Mouse (Mus musculus): ENCODE data around the gene Slc25a43. TPM values are rescaled to one million over a fixed set of nuclear protein-coding genes. Genes with fewer than 3 reads are reported as not detected.

Slc25a43 gene
- polyA plus RNA-seq (2014; fragmentation: Nextera tagmentation; extraction: Ambion mirVana) = 0.78 and 1.4 TPM in 2 replicates

GRCm38 (mm10) chrX:36743503-36744101 is at the start of gene Slc25a43:
Gene Slc25a43 (plus strand): TSS chrX:36743659.
- no peaks in the 10 kb centered on the region for H3K27me3 ChIP-seq (ENCODE audit: control insufficient read depth, insufficient read depth, low read length)
- H3K4me3 ChIP-seq (ENCODE audit: low read depth, low read length) = peak within 1 kb of the TSS; percentile 36
- no peaks in the 10 kb centered on the region for H3K9me3 ChIP-seq (ENCODE audit: control insufficient read depth, low read length)
- no peak within 1 kb of the TSS for H3K27ac ChIP-seq (ENCODE audit: low read depth, low read length)
- ATAC-seq (ENCODE audit: insufficient read depth, low FRiP score, low TSS enrichment) (0 out of 2 replicates have a peak, but pooled peaks have one; percentile 20), DNase-seq (ENCODE audit: low spot score) (peak; percentile 16)
- H3K4me2 ChIP-seq (ENCODE audit: low read depth) = peak within 1 kb of the TSS; percentile 58
- H3K36me3 ChIP-seq (ENCODE audit: control insufficient read depth, insufficient read depth, low read length) = no peaks in the 10 kb centered on the region
- 20% methylated on average over 36 of the region's 36 CpGs for WGBS
- no peaks in the 10 kb centered on the region for H3K4me1 ChIP-seq (ENCODE audit: control insufficient read depth, insufficient read depth, low read length)
- H3K9ac ChIP-seq (ENCODE audit: low read length) = peak within 1 kb of the TSS; percentile 72

- ATAC-seq (ENCODE audit: insufficient read depth, low FRiP score, low TSS enrichment) = no peak
- no peak for DNase-seq (ENCODE audit: low spot score)
- 87% methylated on average over 13 of the region's 13 CpGs for WGBS
- no peaks in the 10 kb centered on the region for H3K9me3 ChIP-seq (ENCODE audit: control insufficient read depth, low read length)
- no peak overlapping the region for H3K9ac ChIP-seq (ENCODE audit: low read length)
- no peaks in the 10 kb centered on the region for H3K27me3 ChIP-seq (ENCODE audit: control insufficient read depth, insufficient read depth, low read length)
- no peaks in the 10 kb centered on the region for H3K36me3 ChIP-seq (ENCODE audit: control insufficient read depth, insufficient read depth, low read length)
- no peak overlapping the region for H3K4me2 ChIP-seq (ENCODE audit: low read depth)
- H3K27ac ChIP-seq (ENCODE audit: low read depth, low read length) = no peak overlapping the region
- no peaks in the 10 kb centered on the region for H3K4me1 ChIP-seq (ENCODE audit: control insufficient read depth, insufficient read depth, low read length)
- no peak overlapping the region for H3K4me3 ChIP-seq (ENCODE audit: low read depth, low read length)
Measured at GRCm38 (mm10) chrX:36740124-36740951, 3.1 kb upstream of the Slc25a43 start.

- Histone ChIP-seq H3K27ac (ENCODE audit: low read depth, low read length) (no peak overlapping the region), H3K4me2 (ENCODE audit: low read depth) (no peak overlapping the region), H3K4me1 (ENCODE audit: control insufficient read depth, insufficient read depth, low read length) (no peaks in the 10 kb centered on the region), H3K27me3 (ENCODE audit: control insufficient read depth, insufficient read depth, low read length) (no peaks in the 10 kb centered on the region), H3K9me3 (ENCODE audit: control insufficient read depth, low read length) (no peaks in the 10 kb centered on the region), H3K4me3 (ENCODE audit: low read depth, low read length) (no peak overlapping the region), H3K36me3 (ENCODE audit: control insufficient read depth, insufficient read depth, low read length) (no peaks in the 10 kb centered on the region), H3K9ac (ENCODE audit: low read length) (no peak overlapping the region)
- no peak for DNase-seq (ENCODE audit: low spot score)
- WGBS = 45% methylated on average over 6 of the region's 6 CpGs
- ATAC-seq (ENCODE audit: insufficient read depth, low FRiP score, low TSS enrichment) = no peak
Measured at GRCm38 (mm10) chrX:36741278-36741677, 2.2 kb upstream of the Slc25a43 start.

DNA sequence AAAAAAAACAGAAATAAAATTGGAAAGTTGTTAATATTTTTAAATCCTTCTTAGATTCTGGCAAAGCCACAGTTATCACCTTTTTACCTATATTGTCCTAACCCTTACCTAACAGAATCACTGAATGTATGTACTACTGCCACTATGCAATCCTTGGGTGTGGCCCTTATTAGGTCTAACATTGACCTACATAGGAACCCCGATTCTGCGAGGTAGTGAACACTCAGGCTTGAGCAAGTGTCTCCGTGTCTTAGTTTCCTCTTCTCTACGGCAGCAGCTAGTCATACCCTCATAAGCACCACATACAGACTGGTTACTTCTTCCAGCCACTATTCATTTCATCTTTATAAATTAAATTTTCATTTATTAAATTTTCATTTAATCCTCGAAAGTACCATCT is 715 bp upstream of the Slc25a43 start:
- no peak overlapping the region for H3K4me3 ChIP-seq (ENCODE audit: low read depth, low read length)
- no peaks in the 10 kb centered on the region for H3K9me3 ChIP-seq (ENCODE audit: control insufficient read depth, low read length)
- DNase-seq (ENCODE audit: low spot score) (no peak), ATAC-seq (ENCODE audit: insufficient read depth, low FRiP score, low TSS enrichment) (no peak)
- H3K36me3 ChIP-seq (ENCODE audit: control insufficient read depth, insufficient read depth, low read length) = no peaks in the 10 kb centered on the region
- WGBS = 94% methylated on average over 5 of the region's 5 CpGs
- H3K27ac ChIP-seq (ENCODE audit: low read depth, low read length) = no peak overlapping the region
- H3K9ac ChIP-seq (ENCODE audit: low read length) = no peak overlapping the region
- H3K4me1 ChIP-seq (ENCODE audit: control insufficient read depth, insufficient read depth, low read length) = no peaks in the 10 kb centered on the region
- H3K27me3 ChIP-seq (ENCODE audit: control insufficient read depth, insufficient read depth, low read length) = no peaks in the 10 kb centered on the region
- no peak overlapping the region for H3K4me2 ChIP-seq (ENCODE audit: low read depth)

- no peaks in the 10 kb centered on the region for H3K27me3 ChIP-seq (ENCODE audit: control insufficient read depth, insufficient read depth, low read length)
- no peak overlapping the region for H3K4me3 ChIP-seq (ENCODE audit: low read depth, low read length)
- DNase-seq (ENCODE audit: low spot score) (no peak), ATAC-seq (ENCODE audit: insufficient read depth, low FRiP score, low TSS enrichment) (no peak)
- no peaks in the 10 kb centered on the region for H3K36me3 ChIP-seq (ENCODE audit: control insufficient read depth, insufficient read depth, low read length)
- no peak overlapping the region for H3K9ac ChIP-seq (ENCODE audit: low read length)
- no peaks in the 10 kb centered on the region for H3K4me1 ChIP-seq (ENCODE audit: control insufficient read depth, insufficient read depth, low read length)
- 69% methylated on average over 7 of the region's 7 CpGs for WGBS
- no peaks in the 10 kb centered on the region for H3K9me3 ChIP-seq (ENCODE audit: control insufficient read depth, low read length)
- no peak overlapping the region for H3K4me2 ChIP-seq (ENCODE audit: low read depth)
- no peak overlapping the region for H3K27ac ChIP-seq (ENCODE audit: low read depth, low read length)
Measured at GRCm38 (mm10) chrX:36744735-36745134, 1.3 kb downstream of the Slc25a43 start.

- Histone ChIP-seq H3K4me2 (ENCODE audit: low read depth) (no peak overlapping the region), H3K9me3 (ENCODE audit: control insufficient read depth, low read length) (no peaks in the 10 kb centered on the region), H3K4me3 (ENCODE audit: low read depth, low read length) (no peak overlapping the region), H3K27ac (ENCODE audit: low read depth, low read length) (no peak overlapping the region), H3K36me3 (ENCODE audit: control insufficient read depth, insufficient read depth, low read length) (no peaks in the 10 kb centered on the region), H3K4me1 (ENCODE audit: control insufficient read depth, insufficient read depth, low read length) (no peaks in the 10 kb centered on the region), H3K27me3 (ENCODE audit: control insufficient read depth, insufficient read depth, low read length) (no peaks in the 10 kb centered on the region), H3K9ac (ENCODE audit: low read length) (no peak overlapping the region)
- no peak for DNase-seq (ENCODE audit: low spot score)
- 82% methylated on average over 7 of the region's 7 CpGs for WGBS
- no peak for ATAC-seq (ENCODE audit: insufficient read depth, low FRiP score, low TSS enrichment)
Measured at GRCm38 (mm10) chrX:36745333-36745732, 1.9 kb downstream of the Slc25a43 start.

DNA sequence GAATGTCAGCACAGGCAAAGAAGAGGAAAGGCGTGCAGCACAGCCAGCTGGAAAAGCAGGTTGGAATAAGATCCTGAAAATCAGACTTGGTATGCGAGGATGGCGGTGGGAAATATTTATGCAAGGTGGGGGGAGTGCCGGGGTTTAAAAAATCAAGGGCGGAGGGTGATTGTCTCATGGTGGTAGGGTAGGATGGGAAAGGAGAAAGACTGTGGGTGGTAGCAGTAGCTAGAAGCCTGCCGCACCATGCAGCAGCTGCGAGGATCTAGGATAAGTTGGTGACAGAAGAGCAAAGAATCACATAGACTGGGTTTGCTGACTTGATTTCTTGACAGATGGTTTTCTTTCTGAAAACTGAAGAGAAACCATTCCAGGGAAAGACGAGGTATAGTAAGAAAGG is 3.3 kb downstream of the Slc25a43 start:
- whole genome bisulfite sequencing = 91% methylated on average over 8 of the region's 8 CpGs
- Histone ChIP-seq H3K4me2 (ENCODE audit: low read depth) (no peak overlapping the region), H3K9ac (ENCODE audit: low read length) (no peak overlapping the region), H3K4me1 (ENCODE audit: control insufficient read depth, insufficient read depth, low read length) (no peaks in the 10 kb centered on the region), H3K4me3 (ENCODE audit: low read depth, low read length) (no peak overlapping the region), H3K36me3 (ENCODE audit: control insufficient read depth, insufficient read depth, low read length) (no peaks in the 10 kb centered on the region), H3K9me3 (ENCODE audit: control insufficient read depth, low read length) (no peaks in the 10 kb centered on the region), H3K27ac (ENCODE audit: low read depth, low read length) (no peak overlapping the region), H3K27me3 (ENCODE audit: control insufficient read depth, insufficient read depth, low read length) (no peaks in the 10 kb centered on the region)
- ATAC-seq (ENCODE audit: insufficient read depth, low FRiP score, low TSS enrichment) (no peak), DNase-seq (ENCODE audit: low spot score) (no peak)

- no peak overlapping the region for H3K9ac ChIP-seq (ENCODE audit: low read length)
- no peaks in the 10 kb centered on the region for H3K36me3 ChIP-seq (ENCODE audit: control insufficient read depth, insufficient read depth, low read length)
- no peak overlapping the region for H3K4me2 ChIP-seq (ENCODE audit: low read depth)
- 44% methylated on average over 3 of the region's 3 CpGs for WGBS
- no peaks in the 10 kb centered on the region for H3K4me1 ChIP-seq (ENCODE audit: control insufficient read depth, insufficient read depth, low read length)
- H3K27ac ChIP-seq (ENCODE audit: low read depth, low read length) = no peak overlapping the region
- no peaks in the 10 kb centered on the region for H3K27me3 ChIP-seq (ENCODE audit: control insufficient read depth, insufficient read depth, low read length)
- ATAC-seq (ENCODE audit: insufficient read depth, low FRiP score, low TSS enrichment) (no peak), DNase-seq (ENCODE audit: low spot score) (no peak)
- H3K9me3 ChIP-seq (ENCODE audit: control insufficient read depth, low read length) = no peaks in the 10 kb centered on the region
- H3K4me3 ChIP-seq (ENCODE audit: low read depth, low read length) = no peak overlapping the region
Measured at GRCm38 (mm10) chrX:36748573-36748972, 5.1 kb downstream of the Slc25a43 start.

DNA sequence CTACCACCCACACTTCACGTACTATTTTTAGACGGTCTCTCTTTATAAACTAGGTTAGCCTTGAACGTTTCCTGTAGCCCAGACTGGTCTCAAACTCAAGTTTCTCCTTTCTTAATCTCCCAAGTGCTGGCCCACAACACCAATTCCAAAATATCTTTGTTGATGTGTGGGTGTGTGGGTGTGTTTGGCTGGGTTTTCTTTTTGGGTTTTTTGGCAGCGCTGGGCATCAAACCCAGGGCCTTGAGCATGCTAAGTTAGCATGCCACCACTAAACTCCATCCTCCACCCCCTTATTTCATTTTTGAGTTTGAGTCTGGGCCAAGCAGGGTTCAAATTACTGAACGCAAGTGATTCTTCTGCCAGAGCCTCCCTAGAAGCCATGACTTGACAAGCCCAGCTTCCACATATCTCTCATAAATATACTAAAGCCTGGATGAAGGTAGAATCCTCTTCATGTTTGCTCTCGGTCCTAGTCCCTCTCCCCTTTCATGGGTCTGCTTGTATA is 5.9 kb downstream of the Slc25a43 start:
- H3K9ac ChIP-seq (ENCODE audit: low read length) = no peak overlapping the region
- H3K27ac ChIP-seq (ENCODE audit: low read depth, low read length) = no peak overlapping the region
- 82% methylated on average over 6 of the region's 6 CpGs for WGBS
- ATAC-seq (ENCODE audit: insufficient read depth, low FRiP score, low TSS enrichment) = no peak
- H3K27me3 ChIP-seq (ENCODE audit: control insufficient read depth, insufficient read depth, low read length) = no peaks in the 10 kb centered on the region
- H3K4me2 ChIP-seq (ENCODE audit: low read depth) = no peak overlapping the region
- H3K4me3 ChIP-seq (ENCODE audit: low read depth, low read length) = no peak overlapping the region
- H3K9me3 ChIP-seq (ENCODE audit: control insufficient read depth, low read length) = no peaks in the 10 kb centered on the region
- no peaks in the 10 kb centered on the region for H3K4me1 ChIP-seq (ENCODE audit: control insufficient read depth, insufficient read depth, low read length)
- no peaks in the 10 kb centered on the region for H3K36me3 ChIP-seq (ENCODE audit: control insufficient read depth, insufficient read depth, low read length)
- no peak for DNase-seq (ENCODE audit: low spot score)

Measured in neural tube, embryonic 11.5 days (tissue).